Mouse (Mus musculus) gastrocnemius, adult 18-20 months (tissue): ENCODE measurements around the gene Gpr27. TPM values are rescaled to one million over a fixed set of nuclear protein-coding genes. Genes with fewer than 3 reads are reported as not detected.

ENCODE experiments used
- total RNA-seq, 2 experiments: library from RNA; stranded (reverse); gene quantifications; 2 replicates each; pipeline ENCODE4 v1.2.3; 2021

The Gpr27 gene
- total RNA-seq, 2 experiments from 2014 or later: 0.48 to 0.71 TPM

Other genes with a start within 250 kb of the Gpr27 start
- 10 to 100 TPM; 10.1 to 15.8 TPM for gene Foxp1, start 170.0 kb upstream of the Gpr27 start, total RNA-seq
- 10 to 100 TPM; 27.4 to 28.5 TPM for gene Eif4e3, start 25.9 kb upstream of the Gpr27 start, total RNA-seq
- 1 to 10 TPM; 1.0 to 1.4 TPM for gene Gm20696, start 25.9 kb upstream of the Gpr27 start, total RNA-seq
- not detected for gene Prok2, start 33.7 kb downstream of the Gpr27 start, total RNA-seq